Mouse (Mus musculus) stomach, postnatal 0 days (tissue): ENCODE results near the gene Sh3bgrl3. TPM values are rescaled to one million over a fixed set of nuclear protein-coding genes. Genes with fewer than 3 reads are reported as not detected.

Experiments used
- ATAC-seq: fragments of 200-750 bp; cut with Nextera tagmentation; 2 replicates; pipeline ENCODE4 v1.8.0; 2017; ENCODE audit not compliant: low FRiP score, low TSS enrichment
- DNase-seq: peaks from one replicate; pipeline ENCODE4 v3.0.0-alpha.2; 2016; ENCODE audit warnings: low spot score
- H3K27ac ChIP-seq: fragments of 300-500 bp; sonication (generic); replicated peaks from 2 replicates; pipeline ENCODE4 v1.5.1; 2014; ENCODE audit warnings: mild to moderate bottlenecking, control low read depth
- H3K27me3 ChIP-seq: fragments of 300-500 bp; sonication (generic); 2 replicates; pipeline ENCODE4 v1.6.1; 2014; ENCODE audit warnings: low read length; ENCODE audit not compliant: control insufficient read depth, insufficient read depth
- H3K36me3 ChIP-seq: fragments of 300-500 bp; sonication (generic); 2 replicates; pipeline ENCODE4 v1.6.1; 2014; ENCODE audit warnings: low read length, mixed read lengths; ENCODE audit not compliant: control insufficient read depth, insufficient read depth
- H3K4me1 ChIP-seq: fragments of 300-500 bp; sonication (generic); replicated peaks from 2 replicates; pipeline ENCODE4 v1.6.1; 2014; ENCODE audit warnings: antibody characterized with exemption; ENCODE audit not compliant: control insufficient read depth, insufficient read depth
- H3K4me2 ChIP-seq: fragments of 300-500 bp; sonication (generic); replicated peaks from 2 replicates; pipeline ENCODE4 v1.6.1; 2014; ENCODE audit warnings: low read depth, mild to moderate bottlenecking, control low read depth, moderate library complexity
- H3K4me3 ChIP-seq: fragments of 300-500 bp; sonication (generic); 2 replicates; pipeline ENCODE4 v1.5.1; 2014; ENCODE audit warnings: low read depth, low read length, control low read depth
- H3K9ac ChIP-seq: fragments of 300-500 bp; sonication (generic); 2 replicates; pipeline ENCODE4 v1.6.1; 2014; ENCODE audit warnings: mild to moderate bottlenecking, low read length, control low read depth, mixed read lengths
- H3K9me3 ChIP-seq: fragments of 300-500 bp; sonication (generic); 2 replicates; pipeline ENCODE4 v1.6.1; 2016; ENCODE audit warnings: low read length; ENCODE audit not compliant: control insufficient read depth
- CTCF ChIP-seq: IDR thresholded peaks from 2 replicates; pipeline ENCODE4 v1.5.1; 2016; ENCODE audit warnings: antibody characterized with exemption, low read depth, mild to moderate bottlenecking, moderate library complexity
- EP300 ChIP-seq: optimal IDR thresholded peaks from 2 replicates; pipeline ENCODE3; 2016; ENCODE audit warnings: antibody characterized with exemption
- WGBS: fragments of 180-500 bp; shearing (Covaris S2); extraction: QIAGEN DNeasy Blood & Tissue Kit; methylation state at CpG from one replicate; pipeline ENCODE4 v1.1.7; 2014; 5-methylcytosine and 5-hydroxymethylcytosine counted together
- polyA plus RNA-seq: library from polyadenylated mRNA; unstranded; fragments of >200 nt; fragmentation: Nextera tagmentation; extraction: Ambion mirVana; gene quantifications from 2 replicates; pipeline ENCODE4 v1.2.1, GENCODE M21; 2015

Gene Sh3bgrl3
- polyA plus RNA-seq, 1 experiment from 2014 or later: 533 TPM

- Histone ChIP-seq H3K9me3 (no peaks in the 10 kb centered on the region), H3K4me1 (no peaks in the 10 kb centered on the region), H3K27ac (no peak overlapping the region), H3K36me3 (no peaks in the 10 kb centered on the region), H3K9ac (no peak overlapping the region), H3K4me2 (no peak overlapping the region), H3K27me3 (no peaks in the 10 kb centered on the region), H3K4me3 (no peak overlapping the region)
- peak; percentile 79 for TF ChIP-seq CTCF
- TF ChIP-seq EP300: no peak
- ATAC-seq: no peak
- peak; percentile 74 for DNase-seq
- 32% methylated on average over 3 of the region's 3 CpGs for WGBS
Measured at GRCm38 (mm10) chr4:134078694-134079093, 49.9 kb downstream of the Sh3bgrl3 start.

Other genes with a start within 250 kb of the Sh3bgrl3 start
- gene Rps6ka1, start 241.0 kb downstream of the Sh3bgrl3 start, polyA plus RNA-seq: 45.5 and 46.0 TPM in 2 replicates
- gene Hmgn2, start 160.1 kb downstream of the Sh3bgrl3 start, polyA plus RNA-seq: 762 and 782 TPM in 2 replicates
- 23.1 TPM in 2 replicates for gene Dhdds, start 127.9 kb downstream of the Sh3bgrl3 start, polyA plus RNA-seq
- not detected in 2 replicates for gene Lin28a, start 109.9 kb downstream of the Sh3bgrl3 start, polyA plus RNA-seq
- gene Zfp683, start 75.0 kb downstream of the Sh3bgrl3 start, polyA plus RNA-seq: not detected in 2 replicates
- gene Crybg2, start 68.0 kb downstream of the Sh3bgrl3 start, polyA plus RNA-seq: 15.6 and 21.6 TPM in 2 replicates
- 18.0 and 20.3 TPM in 2 replicates for gene Cd52, start 33.7 kb downstream of the Sh3bgrl3 start, polyA plus RNA-seq
- 1.3 TPM in 2 replicates for gene Ubxn11, start 26.2 kb downstream of the Sh3bgrl3 start, polyA plus RNA-seq
- gene Cep85, start 58.3 kb upstream of the Sh3bgrl3 start, polyA plus RNA-seq: 87.6 and 102 TPM in 2 replicates
- not detected in 2 replicates for gene Gm7534, start 74.2 kb upstream of the Sh3bgrl3 start, polyA plus RNA-seq
- 0.11 and 0.19 TPM in 2 replicates for gene Catsper4, start 98.6 kb upstream of the Sh3bgrl3 start, polyA plus RNA-seq
- 9.4 and 9.5 TPM in 2 replicates for gene Cnksr1, start 109.6 kb upstream of the Sh3bgrl3 start, polyA plus RNA-seq
- gene E130218I03Rik, start 114.9 kb upstream of the Sh3bgrl3 start, polyA plus RNA-seq: 0.21 and 0.31 TPM in 2 replicates
- 12.1 and 12.6 TPM in 2 replicates for gene Zfp593, start 116.8 kb upstream of the Sh3bgrl3 start, polyA plus RNA-seq
- gene Gm30191, start 118.1 kb upstream of the Sh3bgrl3 start, polyA plus RNA-seq: not detected in 2 replicates
- 3.7 and 4.2 TPM in 2 replicates for gene Grrp1, start 125.3 kb upstream of the Sh3bgrl3 start, polyA plus RNA-seq
- 8.3 and 8.4 TPM in 2 replicates for gene Pdik1l, start 159.1 kb upstream of the Sh3bgrl3 start, polyA plus RNA-seq
- gene Trim63, start 186.3 kb upstream of the Sh3bgrl3 start, polyA plus RNA-seq: 0.07 and 0.13 TPM in 2 replicates
- gene Slc30a2, start 214.4 kb upstream of the Sh3bgrl3 start, polyA plus RNA-seq: 0.06 and 0.07 TPM in 2 replicates